Mouse (Mus musculus) ES-Bruce4 (cell line): ENCODE measurements around the gene 4930505A04Rik. TPM values are rescaled to one million over a fixed set of nuclear protein-coding genes. Genes with fewer than 3 reads are reported as not detected.

Experiments used
- H3K27ac ChIP-seq: 2 replicates; pipeline ENCODE4 v1.5.1; 2012; ENCODE audit warnings: low read length, inconsistent platforms; ENCODE audit not compliant: insufficient read depth
- H3K27me3 ChIP-seq: 2 replicates; pipeline ENCODE4 v1.6.1; 2012; ENCODE audit warnings: mild to moderate bottlenecking, low read length, inconsistent platforms; ENCODE audit not compliant: control insufficient read depth, poor library complexity, insufficient read depth, severe bottlenecking
- H3K36me3 ChIP-seq: 2 replicates; pipeline ENCODE4 v1.6.1; 2012; ENCODE audit warnings: inconsistent platforms, mild to moderate bottlenecking, low read length, moderate library complexity; ENCODE audit not compliant: control insufficient read depth, poor library complexity, insufficient read depth, severe bottlenecking
- H3K4me1 ChIP-seq: one replicate; pipeline ENCODE4 v1.8.1; 2011; ENCODE audit warnings: low read length; ENCODE audit not compliant: control insufficient read depth, insufficient read depth
- H3K4me3 ChIP-seq: 2 replicates; pipeline ENCODE4 v1.5.1; 2011; ENCODE audit warnings: low read depth, mild to moderate bottlenecking, low read length
- H3K9ac ChIP-seq: 2 replicates; pipeline ENCODE4 v1.6.1; 2012; ENCODE audit warnings: low read depth, mild to moderate bottlenecking, inconsistent platforms; ENCODE audit not compliant: poor library complexity, severe bottlenecking
- H3K9me3 ChIP-seq: replicated peaks from 2 replicates; pipeline ENCODE4 v1.6.1; 2012; ENCODE audit warnings: mild to moderate bottlenecking, low read length, inconsistent platforms; ENCODE audit not compliant: control insufficient read depth, poor library complexity, insufficient read depth, severe bottlenecking
- CTCF ChIP-seq: IDR thresholded peaks from one replicate; pipeline ENCODE4 v1.8.1; 2011; ENCODE audit warnings: low read depth, low read length
- EP300 ChIP-seq: IDR thresholded peaks from 2 replicates; pipeline ENCODE4 v1.6.1; 2011; ENCODE audit warnings: low read depth, low read length; ENCODE audit not compliant: insufficient read depth
- POLR2A ChIP-seq: IDR thresholded peaks from one replicate; pipeline ENCODE4 v1.8.1; 2011; ENCODE audit warnings: low read length; ENCODE audit not compliant: insufficient read depth
- polyA plus RNA-seq: library from polyadenylated mRNA; stranded (reverse); fragments of >200 nt; gene quantifications from 2 replicates; pipeline ENCODE4 v1.2.4, GENCODE M21; 2011; ENCODE audit warnings: low read depth; ENCODE audit not compliant: missing spikeins, insufficient read depth, insufficient read length

The 4930505A04Rik gene
- polyA plus RNA-seq, result not detected in 2 replicates

- no peaks in the 10 kb centered on the region for H3K9me3 ChIP-seq
- H3K4me3 ChIP-seq, result peak within 1 kb of the TSS; percentile 52
- H3K27ac ChIP-seq, result no peak within 1 kb of the TSS
- TF ChIP-seq EP300, result no peak
- TF ChIP-seq CTCF, result no peak
- no peak for TF ChIP-seq POLR2A
- no peaks in the 10 kb centered on the region for H3K36me3 ChIP-seq
- H3K4me1 ChIP-seq, result no peaks in the 10 kb centered on the region
- no peaks in the 10 kb centered on the region for H3K27me3 ChIP-seq
- H3K9ac ChIP-seq, result peak within 1 kb of the TSS; percentile 18; the same call in 1 of the 2 replicates
Measured at GRCm38 (mm10) chr11:30471751-30472593, at the start of gene 4930505A04Rik. 4930505A04Rik (minus strand) TSS chr11:30471827.

DNA sequence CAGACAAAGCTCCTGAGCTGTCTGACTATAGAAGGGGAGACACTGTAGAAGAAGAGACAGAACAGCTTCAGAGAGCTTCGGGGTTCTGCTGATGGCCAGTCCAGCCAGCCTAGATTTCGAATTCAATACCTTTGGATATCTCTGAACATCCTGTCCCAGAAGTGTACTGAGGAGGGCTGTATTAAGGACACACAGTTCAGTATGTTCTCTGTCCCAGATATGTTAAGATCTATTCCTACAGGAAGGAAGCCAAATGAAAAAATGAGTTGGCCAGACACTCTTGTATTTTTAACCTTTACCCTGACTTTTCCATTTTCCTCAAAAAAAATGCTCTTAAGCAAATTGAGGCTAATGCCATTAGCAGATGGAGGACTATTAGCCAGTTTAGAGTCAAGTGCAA lies 45.5 kb upstream of the 4930505A04Rik start:
- Histone ChIP-seq H3K27me3 (no peaks in the 10 kb centered on the region), H3K9ac (no peak overlapping the region), H3K9me3 (no peaks in the 10 kb centered on the region), H3K4me3 (no peak overlapping the region), H3K4me1 (no peaks in the 10 kb centered on the region), H3K36me3 (no peaks in the 10 kb centered on the region), H3K27ac (no peak overlapping the region)
- no peak for TF ChIP-seq POLR2A
- no peak for TF ChIP-seq CTCF
- no peak for TF ChIP-seq EP300

DNA sequence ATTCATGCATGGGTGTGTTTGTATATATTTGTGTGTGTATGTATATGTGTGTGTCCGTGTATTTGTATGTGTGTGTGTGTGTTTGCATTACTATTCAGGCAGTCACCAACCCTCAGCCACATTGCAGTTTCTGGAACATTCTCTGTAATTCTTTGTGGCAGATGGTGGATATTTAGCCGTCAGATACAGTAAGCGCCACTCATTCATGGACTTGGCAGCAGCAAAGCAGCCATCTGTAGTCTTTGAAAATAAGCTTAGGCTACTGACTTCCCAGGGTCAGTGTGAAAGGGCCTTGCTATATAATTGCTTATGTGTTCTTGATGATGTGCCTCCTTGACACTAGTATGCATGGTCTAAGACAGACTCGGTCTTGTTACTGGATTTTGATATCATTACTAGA lies 36.6 kb upstream of the 4930505A04Rik start:
- H3K4me3 ChIP-seq, result no peak overlapping the region
- no peaks in the 10 kb centered on the region for H3K36me3 ChIP-seq
- no peaks in the 10 kb centered on the region for H3K9me3 ChIP-seq
- H3K4me1 ChIP-seq, result no peaks in the 10 kb centered on the region
- no peak overlapping the region for H3K27ac ChIP-seq
- no peaks in the 10 kb centered on the region for H3K27me3 ChIP-seq
- TF ChIP-seq CTCF (no peak), EP300 (no peak), POLR2A (no peak)
- no peak overlapping the region for H3K9ac ChIP-seq

DNA sequence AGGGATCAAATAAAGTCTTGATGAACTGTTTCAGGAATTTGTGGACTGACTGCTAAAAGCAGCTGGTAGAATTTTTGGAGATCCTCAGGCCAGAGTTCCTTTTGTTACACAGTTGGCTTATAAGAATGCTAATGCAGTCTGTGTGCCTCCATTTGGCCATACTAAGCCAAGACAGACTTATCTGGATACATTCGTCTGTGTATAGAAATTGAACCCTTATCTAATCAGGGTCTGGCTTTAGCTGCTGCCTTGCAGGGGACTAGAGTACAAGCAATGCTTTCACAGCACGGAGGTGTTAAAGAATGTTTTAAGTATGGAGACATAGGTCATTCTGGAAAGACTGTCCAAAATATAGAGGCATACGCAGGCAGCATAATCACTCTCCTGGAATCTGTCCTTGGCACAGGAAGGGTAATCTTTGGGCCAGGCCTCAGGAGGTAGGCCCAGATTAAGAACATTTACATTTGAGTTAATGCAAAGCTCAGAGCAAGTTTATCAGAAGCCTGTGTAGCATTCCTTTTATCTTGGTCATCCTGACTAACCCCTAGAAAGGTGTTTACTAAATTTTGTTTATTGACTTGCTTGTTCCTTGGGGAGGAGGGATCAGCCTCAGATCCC lies 27.2 kb upstream of the 4930505A04Rik start:
- TF ChIP-seq CTCF, result no peak
- no peak for TF ChIP-seq EP300
- TF ChIP-seq POLR2A, result no peak
- Histone ChIP-seq H3K36me3 (no peaks in the 10 kb centered on the region; the same call in 1 of the 2 replicates), H3K4me3 (no peak overlapping the region), H3K4me1 (no peaks in the 10 kb centered on the region), H3K9ac (no peak overlapping the region), H3K9me3 (peaks cover 55% of the 10 kb centered on the region), H3K27ac (peak overlapping the region; percentile 19), H3K27me3 (no peaks in the 10 kb centered on the region)

- Histone ChIP-seq H3K9ac (no peak overlapping the region), H3K36me3 (no peaks in the 10 kb centered on the region; the same call in 1 of the 2 replicates)
Measured at GRCm38 (mm10) chr11:30497151-30497550, 25.5 kb upstream of the 4930505A04Rik start.

More at GRCm38 (mm10) chr11:30497151-30497550, 25.5 kb upstream of the 4930505A04Rik start:
- Histone ChIP-seq H3K4me1 (peaks cover 1% of the 10 kb centered on the region), H3K27ac (no peak overlapping the region), H3K27me3 (no peaks in the 10 kb centered on the region), H3K4me3 (no peak overlapping the region), H3K9me3 (peaks cover 64% of the 10 kb centered on the region)
- no peak for TF ChIP-seq CTCF
- no peak for TF ChIP-seq POLR2A
- no peak for TF ChIP-seq EP300
